Mouse (Mus musculus): ENCODE data around the gene Tedc2. TPM values are rescaled to one million over a fixed set of nuclear protein-coding genes. Genes with fewer than 3 reads are reported as not detected.

Tedc2 gene
- polyA plus RNA-seq, 1 experiment = 3.7 TPM

DNA sequence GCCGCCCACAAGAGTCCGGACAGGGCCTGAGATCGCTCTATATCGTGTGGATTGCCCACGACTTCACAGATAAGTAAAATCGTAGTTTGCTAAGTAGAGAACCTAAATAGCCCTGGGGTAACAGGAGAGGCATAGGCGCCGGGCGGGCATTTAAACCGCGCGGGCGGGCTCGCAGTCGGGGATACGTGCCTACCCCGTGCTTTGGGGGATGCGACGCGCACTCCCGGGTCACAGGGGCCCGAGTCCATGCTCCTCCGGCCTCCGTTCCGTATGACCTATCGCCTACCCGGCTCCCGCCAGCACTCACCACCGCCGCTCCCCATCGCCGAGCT, 30.3 kb upstream of the Tedc2 start:
- Histone ChIP-seq H3K27me3 (ENCODE audit: control insufficient read depth, insufficient read depth, insufficient read length) (no peaks in the 10 kb centered on the region), H3ac (ENCODE audit: control insufficient read depth, insufficient read length) (peak overlapping the region; percentile 93), H3K4me3 (peak overlapping the region; percentile 64), H3K4me2 (ENCODE audit: low read depth) (peak overlapping the region; percentile 82), H3K79me2 (ENCODE audit: control insufficient read depth, insufficient read depth) (peaks cover 30% of the 10 kb centered on the region), H3K36me3 (ENCODE audit: control insufficient read depth, insufficient read depth) (no peaks in the 10 kb centered on the region)
- TF ChIP-seq POLR2AphosphoS2 (IDR thresholded peaks at IDR 0.05; ENCODE audit: insufficient read length, low read depth) (peak; percentile 86), MAX (IDR thresholded peaks at IDR 0.05; ENCODE audit: low read depth) (no peak), USF1 (IDR thresholded peaks at IDR 0.05; ENCODE audit: low read depth) (no peak), E2F4 (IDR thresholded peaks at IDR 0.05; ENCODE audit: insufficient read depth) (no peak), REST (IDR thresholded peaks at IDR 0.05; ENCODE audit: insufficient read depth, insufficient read length) (peak; percentile 24), POLR2A (IDR thresholded peaks at IDR 0.05; ENCODE audit: insufficient read length, low read depth) (peak; percentile 90)

DNA sequence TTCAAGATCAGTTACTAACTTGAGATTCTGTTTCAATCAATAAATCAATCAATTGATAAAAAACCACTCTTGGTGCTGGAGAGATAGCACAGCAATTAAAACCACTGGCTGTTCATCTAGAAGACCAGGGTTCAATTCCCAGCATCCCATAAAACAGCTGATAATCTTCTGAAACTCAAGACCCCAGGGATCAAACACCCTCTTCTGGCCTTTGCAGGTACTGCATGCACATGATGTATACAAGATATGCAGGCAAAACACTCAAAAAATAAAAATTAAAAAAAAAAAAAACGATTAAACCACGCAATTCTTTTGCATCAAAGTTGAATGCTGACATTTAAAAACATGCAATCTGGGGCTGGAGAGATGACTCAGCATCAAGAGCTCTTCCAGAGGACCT, 28.0 kb upstream of the Tedc2 start:
- Histone ChIP-seq H3ac (ENCODE audit: control insufficient read depth, insufficient read length) (no peak overlapping the region), H3K79me2 (ENCODE audit: control insufficient read depth, insufficient read depth) (peaks cover 30% of the 10 kb centered on the region), H3K27me3 (ENCODE audit: control insufficient read depth, insufficient read depth, insufficient read length) (no peaks in the 10 kb centered on the region), H3K4me2 (ENCODE audit: low read depth) (no peak overlapping the region), H3K36me3 (ENCODE audit: control insufficient read depth, insufficient read depth) (no peaks in the 10 kb centered on the region), H3K4me3 (no peak overlapping the region)
- TF ChIP-seq USF1 (IDR thresholded peaks at IDR 0.05; ENCODE audit: low read depth) (no peak), MYOG (IDR thresholded peaks at IDR 0.05; ENCODE audit: control insufficient read depth in 1 of 3, insufficient read depth in 1 of 3, insufficient read length in 2 of 3, low read depth in 2 of 3) (no peak), SRF (IDR thresholded peaks at IDR 0.05; ENCODE audit: control insufficient read depth, insufficient read length, low read depth) (no peak), TCF3 (IDR thresholded peaks at IDR 0.05; ENCODE audit: insufficient read length, low read depth) (no peak), REST (IDR thresholded peaks at IDR 0.05; ENCODE audit: insufficient read depth, insufficient read length) (no peak), POLR2AphosphoS2 (IDR thresholded peaks at IDR 0.05; ENCODE audit: insufficient read length, low read depth) (no peak), CEBPB (IDR thresholded peaks at IDR 0.05; ENCODE audit: insufficient read depth, poor library complexity, severe bottlenecking) (no peak), E2F4 (IDR thresholded peaks at IDR 0.05; ENCODE audit: insufficient read depth) (no peak)

DNA sequence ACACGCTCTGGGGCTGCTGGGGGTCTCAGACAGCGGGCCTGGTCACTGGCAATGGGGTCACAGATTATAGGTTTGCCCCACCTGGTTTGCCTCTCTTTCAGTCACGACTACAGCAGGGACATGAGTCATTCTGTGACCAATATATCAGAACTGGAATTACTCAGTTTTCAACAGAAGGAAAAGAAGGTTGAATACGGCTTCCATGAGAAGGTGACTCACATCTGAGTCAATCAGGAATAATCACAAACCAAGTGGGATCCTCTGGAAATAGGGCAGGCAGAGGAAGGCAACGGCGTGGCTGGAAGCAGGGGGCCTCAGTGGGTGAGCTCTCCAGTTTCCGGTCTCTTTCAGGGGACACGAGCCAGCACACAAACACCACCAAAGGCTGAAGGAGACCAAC, 23.4 kb upstream of the Tedc2 start:
- no peak overlapping the region for H3K4me3 ChIP-seq
- peaks cover 18% of the 10 kb centered on the region for H3K36me3 ChIP-seq (ENCODE audit: control insufficient read depth, insufficient read depth)
- H3K27me3 ChIP-seq (ENCODE audit: control insufficient read depth, insufficient read depth, insufficient read length) = no peaks in the 10 kb centered on the region
- H3ac ChIP-seq (ENCODE audit: control insufficient read depth, insufficient read length) = no peak overlapping the region
- H3K79me2 ChIP-seq (ENCODE audit: control insufficient read depth, insufficient read depth) = peaks cover 11% of the 10 kb centered on the region
- TF ChIP-seq MYOG (IDR thresholded peaks at IDR 0.05; ENCODE audit: control insufficient read depth in 1 of 3, insufficient read depth in 1 of 3, insufficient read length in 2 of 3, low read depth in 2 of 3) (no peak), SRF (IDR thresholded peaks at IDR 0.05; ENCODE audit: control insufficient read depth, insufficient read length, low read depth) (no peak), POLR2AphosphoS2 (IDR thresholded peaks at IDR 0.05; ENCODE audit: insufficient read length, low read depth) (no peak), USF1 (IDR thresholded peaks at IDR 0.05; ENCODE audit: low read depth) (no peak), MYOD1 (IDR thresholded peaks at IDR 0.05; ENCODE audit: control insufficient read depth in 1 of 3, insufficient read length in 2 of 3, low read depth in 2 of 3) (no peak)
- peak overlapping the region; percentile 50 for H3K4me2 ChIP-seq (ENCODE audit: low read depth)

DNA sequence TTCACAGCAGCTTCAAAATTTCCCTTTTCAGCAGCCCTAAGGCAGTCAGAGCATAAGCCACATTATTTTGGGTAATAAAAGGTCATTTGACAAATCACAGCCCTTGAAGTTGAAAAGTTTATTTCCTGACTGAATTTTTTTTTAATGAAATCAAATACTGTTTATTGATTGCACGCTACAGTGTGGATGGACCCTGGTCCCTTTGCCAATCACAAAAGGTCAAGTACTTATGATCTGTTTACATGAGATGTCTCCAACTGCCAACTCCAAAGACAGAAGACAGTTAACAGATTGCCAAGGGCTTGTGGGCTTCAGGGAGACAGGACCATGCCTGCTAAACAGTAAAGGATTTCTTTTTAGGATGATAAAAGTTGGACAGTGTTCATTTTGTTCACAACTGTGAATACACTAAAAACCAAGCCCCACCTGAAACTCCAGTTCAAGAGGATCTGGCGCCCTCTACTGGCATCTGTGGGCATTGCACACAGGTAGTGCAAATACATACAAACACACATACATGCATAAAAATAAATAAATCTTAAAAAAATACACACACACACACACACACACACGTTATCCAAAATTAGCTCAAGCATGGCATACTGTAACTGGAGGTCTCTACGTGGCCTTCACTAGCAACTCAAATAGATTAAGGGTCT, 22.8 kb upstream of the Tedc2 start:
- peaks cover 6% of the 10 kb centered on the region for H3K79me2 ChIP-seq (ENCODE audit: control insufficient read depth, insufficient read depth)
- no peaks in the 10 kb centered on the region for H3K27me3 ChIP-seq (ENCODE audit: control insufficient read depth, insufficient read depth, insufficient read length)
- no peak overlapping the region for H3K4me2 ChIP-seq (ENCODE audit: low read depth)
- no peak overlapping the region for H3K4me3 ChIP-seq
- no peak for TF ChIP-seq E2F4 (IDR thresholded peaks at IDR 0.05; ENCODE audit: insufficient read depth)
- TF ChIP-seq CEBPB (IDR thresholded peaks at IDR 0.05; ENCODE audit: insufficient read depth, poor library complexity, severe bottlenecking) = no peak
- TF ChIP-seq MYOG (IDR thresholded peaks at IDR 0.05; ENCODE audit: control insufficient read depth in 1 of 3, insufficient read depth in 1 of 3, insufficient read length in 2 of 3, low read depth in 2 of 3) = no peak
- TF ChIP-seq MAX (IDR thresholded peaks at IDR 0.05; ENCODE audit: low read depth) = no peak
- TF ChIP-seq USF1 (IDR thresholded peaks at IDR 0.05; ENCODE audit: low read depth) = no peak
- no peak for TF ChIP-seq REST (IDR thresholded peaks at IDR 0.05; ENCODE audit: insufficient read depth, insufficient read length)
- no peak for TF ChIP-seq POLR2A (IDR thresholded peaks at IDR 0.05; ENCODE audit: insufficient read length, low read depth)
- TF ChIP-seq MYOD1 (IDR thresholded peaks at IDR 0.05; ENCODE audit: control insufficient read depth in 1 of 3, insufficient read length in 2 of 3, low read depth in 2 of 3) = no peak
- TF ChIP-seq TCF12 (IDR thresholded peaks at IDR 0.05; ENCODE audit: insufficient read depth, poor library complexity, severe bottlenecking) = no peak
- TF ChIP-seq POLR2AphosphoS2 (IDR thresholded peaks at IDR 0.05; ENCODE audit: insufficient read length, low read depth) = no peak
- no peak for TF ChIP-seq TCF3 (IDR thresholded peaks at IDR 0.05; ENCODE audit: insufficient read length, low read depth)
- no peak for TF ChIP-seq SRF (IDR thresholded peaks at IDR 0.05; ENCODE audit: control insufficient read depth, insufficient read length, low read depth)
- H3K36me3 ChIP-seq (ENCODE audit: control insufficient read depth, insufficient read depth) = peaks cover 18% of the 10 kb centered on the region
- H3ac ChIP-seq (ENCODE audit: control insufficient read depth, insufficient read length) = no peak overlapping the region

DNA sequence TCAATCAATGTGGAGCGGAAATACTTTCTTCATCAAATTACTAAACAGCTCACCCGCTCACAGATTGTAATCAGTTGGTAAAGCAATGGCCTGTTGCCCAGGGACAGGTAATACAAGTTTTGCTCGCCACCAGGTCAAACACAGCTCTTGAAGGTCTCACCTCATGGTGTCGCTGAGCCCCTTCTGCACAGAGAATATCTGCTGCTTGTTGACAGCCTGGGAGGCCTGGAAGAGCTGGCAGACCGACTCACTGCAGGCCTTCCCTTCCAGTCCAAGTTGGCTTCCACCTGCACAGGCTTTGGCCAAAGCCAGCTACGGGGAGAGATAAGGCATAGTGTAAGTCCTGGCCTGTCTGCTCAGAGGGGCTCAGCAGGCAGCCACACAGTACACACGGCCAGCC, 16.3 kb upstream of the Tedc2 start:
- no peak overlapping the region for H3K4me3 ChIP-seq
- no peaks in the 10 kb centered on the region for H3K79me2 ChIP-seq (ENCODE audit: control insufficient read depth, insufficient read depth)
- H3K27me3 ChIP-seq (ENCODE audit: control insufficient read depth, insufficient read depth, insufficient read length) = no peaks in the 10 kb centered on the region
- H3K36me3 ChIP-seq (ENCODE audit: control insufficient read depth, insufficient read depth) = peaks cover 23% of the 10 kb centered on the region
- no peak overlapping the region for H3K4me2 ChIP-seq (ENCODE audit: low read depth)
- TF ChIP-seq MYOD1 (IDR thresholded peaks at IDR 0.05; ENCODE audit: control insufficient read depth in 1 of 3, insufficient read length in 2 of 3, low read depth in 2 of 3) (no peak), MAX (IDR thresholded peaks at IDR 0.05; ENCODE audit: low read depth) (no peak), POLR2A (IDR thresholded peaks at IDR 0.05; ENCODE audit: insufficient read length, low read depth) (no peak), USF1 (IDR thresholded peaks at IDR 0.05; ENCODE audit: low read depth) (no peak), CEBPB (IDR thresholded peaks at IDR 0.05; ENCODE audit: insufficient read depth, poor library complexity, severe bottlenecking) (no peak), MYOG (IDR thresholded peaks at IDR 0.05; ENCODE audit: control insufficient read depth in 1 of 3, insufficient read depth in 1 of 3, insufficient read length in 2 of 3, low read depth in 2 of 3) (no peak), E2F4 (IDR thresholded peaks at IDR 0.05; ENCODE audit: insufficient read depth) (no peak), TCF12 (IDR thresholded peaks at IDR 0.05; ENCODE audit: insufficient read depth, poor library complexity, severe bottlenecking) (no peak), TCF3 (IDR thresholded peaks at IDR 0.05; ENCODE audit: insufficient read length, low read depth) (no peak)
- H3ac ChIP-seq (ENCODE audit: control insufficient read depth, insufficient read length) = no peak overlapping the region
